In the genomic region with DNA sequence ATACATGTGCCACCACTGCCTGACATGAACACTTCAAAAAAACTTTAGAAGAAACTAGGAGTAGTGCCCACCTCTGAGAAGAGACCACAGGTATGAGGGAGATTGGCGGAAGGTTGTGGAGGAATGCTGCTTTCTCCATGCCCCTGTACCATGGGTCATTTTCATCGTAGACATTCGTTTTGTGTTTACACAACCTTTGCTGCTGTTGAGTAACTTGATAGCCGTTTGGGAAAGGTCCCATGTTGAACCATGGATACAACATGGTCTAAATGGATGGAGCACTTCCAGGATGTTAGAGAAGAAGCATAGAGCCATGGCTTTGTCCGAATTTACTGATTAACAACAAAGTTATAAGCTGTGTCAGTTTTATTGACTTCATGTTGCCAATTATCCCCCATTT, we compare ENCODE assay signal across 24 mouse cellular contexts.
"Had no signal": no experiment of that assay in that cellular context is flagged by ENCODE, and none has a peak within 500 bp of the region (broad histone marks: within the 10 kb centered on the region; RNA-seq: fewer than 3 reads in every experiment).

No protein-coding gene starts in this region.

- H3K27me3 ChIP-seq: heart, embryonic 13.5 days; heart, embryonic 15.5 days; hindbrain, embryonic 15.5 days; kidney, embryonic 15.5 days; limb, embryonic 13.5 days; limb, embryonic 15.5 days had no signal

- H3K9ac ChIP-seq: heart, embryonic 13.5 days; heart, embryonic 15.5 days; hindbrain, embryonic 13.5 days; hindbrain, embryonic 15.5 days; kidney, embryonic 15.5 days; limb, embryonic 13.5 days; limb, embryonic 15.5 days had no signal

- ATAC-seq: hindbrain, postnatal 0 days; intestine, embryonic 16.5 days had no signal

- H3K36me3 ChIP-seq: heart, embryonic 13.5 days; heart, embryonic 15.5 days; hindbrain, embryonic 13.5 days; hindbrain, embryonic 15.5 days; kidney, embryonic 15.5 days; limb, embryonic 13.5 days; limb, embryonic 15.5 days had no signal

- H3K4me3 ChIP-seq: heart, adult 2 months; heart, embryonic 13.5 days; heart, embryonic 15.5 days; hindbrain, embryonic 13.5 days; hindbrain, embryonic 15.5 days; kidney, embryonic 15.5 days; limb, embryonic 13.5 days; limb, embryonic 15.5 days had no signal

- H3K9me3 ChIP-seq: heart, embryonic 13.5 days; heart, embryonic 15.5 days; hindbrain, embryonic 13.5 days; hindbrain, embryonic 15.5 days; kidney, embryonic 15.5 days; limb, embryonic 13.5 days; limb, embryonic 15.5 days had no signal

- DNase-seq: gastrocnemius, postnatal 14 days; gastrocnemius, postnatal 36 days; heart, adult 11 months; heart, adult 2 months; heart, postnatal 14 days; heart, postnatal 36 days; kidney, adult 11 months; kidney, adult 2 months; kidney, adult 9 months; kidney, postnatal 14 days; kidney, postnatal 36 days; layer of hippocampus, adult 9-11 months; layer of hippocampus, postnatal 36 days; left cerebral cortex, postnatal 4 days had no signal

- H3K27ac ChIP-seq: heart, adult 2 months; heart, embryonic 13.5 days; heart, embryonic 15.5 days; hindbrain, embryonic 13.5 days; hindbrain, embryonic 15.5 days; hindbrain, postnatal 0 days; kidney, embryonic 15.5 days; limb, embryonic 13.5 days; limb, embryonic 15.5 days had no signal

- H3K4me2 ChIP-seq: heart, embryonic 11.5 days; heart, embryonic 13.5 days; heart, embryonic 15.5 days; hindbrain, embryonic 13.5 days; hindbrain, embryonic 15.5 days; kidney, embryonic 15.5 days; limb, embryonic 13.5 days; limb, embryonic 15.5 days had no signal
